Mouse (Mus musculus) liver, embryonic 14.5 days (tissue): ENCODE results near the gene B4galt3. TPM values are rescaled to one million over a fixed set of nuclear protein-coding genes. Genes with fewer than 3 reads are reported as not detected.

Experiments used
- ATAC-seq: fragments of 200-750 bp; cut with Nextera tagmentation; 2 replicates; pipeline ENCODE4 v1.8.0; 2017; ENCODE audit warnings: moderate number of reproducible peaks, mild to moderate bottlenecking, moderate library complexity; ENCODE audit not compliant: insufficient read depth
- DNase-seq, 3 experiments: peaks; one replicate each; pipeline ENCODE4 v3.0.0-alpha.2; 2012 to 2013; ENCODE audit warnings: low read depth in 3 of 3, low spot score in 3 of 3
- H3K27ac ChIP-seq: fragments of 300-500 bp; sonication (generic); 2 replicates; pipeline ENCODE4 v1.5.1; 2014; ENCODE audit warnings: moderate library complexity, mild to moderate bottlenecking, control low read depth, inconsistent platforms
- H3K27me3 ChIP-seq: fragments of 300-500 bp; sonication (generic); 2 replicates; pipeline ENCODE4 v1.6.1; 2014; ENCODE audit warnings: mild to moderate bottlenecking, low read length, moderate library complexity; ENCODE audit not compliant: control insufficient read depth, insufficient read depth
- H3K36me3 ChIP-seq: fragments of 300-500 bp; sonication (generic); replicated peaks from 2 replicates; pipeline ENCODE4 v1.6.1; 2014; ENCODE audit warnings: low read depth; ENCODE audit not compliant: control insufficient read depth, insufficient read depth
- H3K4me1 ChIP-seq, 2 experiments: fragments of 200-500 bp in 1 of 2; fragments of 300-500 bp in 1 of 2; sonication (generic) in 1 of 2; replicated peaks; 2 replicates each; pipeline ENCODE4 v1.6.1; 2012 to 2014; ENCODE audit warnings: antibody characterized with exemption in 1 of 2, inconsistent platforms in 1 of 2, low read length in 1 of 2; ENCODE audit not compliant: control insufficient read depth in 2 of 2, insufficient read depth in 2 of 2
- H3K4me2 ChIP-seq: fragments of 300-500 bp; sonication (generic); 2 replicates; pipeline ENCODE4 v1.6.1; 2014; ENCODE audit warnings: low read depth, mild to moderate bottlenecking, control low read depth, moderate library complexity
- H3K4me3 ChIP-seq, 2 experiments: fragments of 200-500 bp in 1 of 2; fragments of 300-500 bp in 1 of 2; sonication (generic) in 1 of 2; 2 replicates each; pipeline ENCODE4 v1.5.1; 2012 to 2014; ENCODE audit warnings: low read depth in 2 of 2, low read length in 2 of 2, mild to moderate bottlenecking in 2 of 2, control low read depth in 1 of 2, inconsistent platforms in 1 of 2, moderate library complexity in 1 of 2; ENCODE audit not compliant: insufficient read depth in 1 of 2
- H3K9ac ChIP-seq: fragments of 300-500 bp; sonication (generic); replicated peaks from 2 replicates; pipeline ENCODE4 v1.6.1; 2014; ENCODE audit warnings: mild to moderate bottlenecking, control low read depth, moderate library complexity
- H3K9me3 ChIP-seq: fragments of 300-500 bp; sonication (generic); 2 replicates; pipeline ENCODE4 v1.6.1; 2016; ENCODE audit warnings: low read length, mixed read lengths; ENCODE audit not compliant: control insufficient read depth
- CTCF ChIP-seq: IDR thresholded peaks from 2 replicates; pipeline ENCODE4 v1.5.1; 2016; ENCODE audit warnings: antibody characterized with exemption, low read depth, control low read depth
- EP300 ChIP-seq: IDR thresholded peaks from 2 replicates; pipeline ENCODE4 v1.6.1; 2016; ENCODE audit warnings: antibody characterized with exemption, low read depth
- WGBS: fragments of 180-500 bp; shearing (Covaris S2); extraction: QIAGEN DNeasy Blood & Tissue Kit; methylation state at CpG from one replicate; pipeline ENCODE4 v1.1.7; 2014; ENCODE audit not compliant: insufficient replicate concordance; 5-methylcytosine and 5-hydroxymethylcytosine counted together
- polyA plus RNA-seq, 2 experiments: library from polyadenylated mRNA; depleted of rRNA in 1 of 2; stranded (reverse) in 1 of 2; unstranded in 1 of 2; fragments of >200 nt; fragmentation: Nextera tagmentation in 1 of 2; extraction: Ambion mirVana in 1 of 2; gene quantifications; 2 replicates each; pipeline versions ENCODE4 v1.2.1 to v1.2.3; 2012 to 2014

Gene B4galt3
- polyA plus RNA-seq, 2 experiments: 12.7 to 14.5 TPM

DNA sequence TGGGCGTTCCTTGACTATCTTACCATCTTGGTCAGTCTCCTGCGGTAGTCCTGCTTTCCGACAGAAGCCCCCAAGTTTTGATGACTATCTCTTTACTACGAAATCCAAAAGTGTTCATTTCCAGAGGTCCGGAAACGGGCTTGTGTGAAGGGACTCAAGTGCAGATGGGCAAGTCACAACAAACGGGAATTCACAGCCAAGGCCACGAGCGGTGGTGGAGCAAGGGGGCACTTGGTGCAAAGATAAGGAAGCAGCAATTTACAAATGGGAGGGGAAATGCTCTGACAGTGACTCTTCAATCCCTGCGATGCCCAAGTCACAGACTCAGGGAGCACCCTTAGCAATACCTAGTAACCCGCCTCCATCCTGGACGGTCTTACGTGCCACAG, 22.7 kb upstream of the B4galt3 start:
- Histone ChIP-seq H3K36me3 (peaks cover 11% of the 10 kb centered on the region; the same call in 1 of the 2 replicates), H3K4me3 (peak overlapping the region; percentile 82 to 84), H3K9me3 (no peaks in the 10 kb centered on the region), H3K4me1 (peaks cover 13 to 18% of the 10 kb centered on the region in 2 experiments), H3K27me3 (peaks cover 19% of the 10 kb centered on the region), H3K27ac (peak overlapping the region; percentile 83), H3K9ac (peak overlapping the region; percentile 79), H3K4me2 (peak overlapping the region; percentile 97)
- no peak for TF ChIP-seq CTCF
- no peak for TF ChIP-seq EP300
- no peak for DNase-seq
- peak; percentile 27 for ATAC-seq
- 7% methylated on average over 13 of the region's 13 CpGs for WGBS

GRCm38 (mm10) chr1:171247916-171248315, 22.2 kb upstream of the B4galt3 start:
- 12% methylated on average over 4 of the region's 4 CpGs for WGBS
- H3K9me3 ChIP-seq: no peaks in the 10 kb centered on the region
- peak overlapping the region; percentile 97 for H3K4me2 ChIP-seq
- ATAC-seq (no peak), DNase-seq (no peak)
- peak overlapping the region; percentile 79; the same call in 1 of the 2 replicates for H3K9ac ChIP-seq
- peaks cover 23% of the 10 kb centered on the region for H3K27me3 ChIP-seq
- H3K36me3 ChIP-seq: peaks cover 7% of the 10 kb centered on the region; the same call in 1 of the 2 replicates
- peaks cover 13 to 18% of the 10 kb centered on the region in 2 experiments for H3K4me1 ChIP-seq
- peak overlapping the region; percentile 82 to 84; a peak in 3 of 4 replicates for H3K4me3 ChIP-seq
- H3K27ac ChIP-seq: peak overlapping the region; percentile 83; the same call in 1 of the 2 replicates
- TF ChIP-seq EP300: no peak
- TF ChIP-seq CTCF: no peak

DNA sequence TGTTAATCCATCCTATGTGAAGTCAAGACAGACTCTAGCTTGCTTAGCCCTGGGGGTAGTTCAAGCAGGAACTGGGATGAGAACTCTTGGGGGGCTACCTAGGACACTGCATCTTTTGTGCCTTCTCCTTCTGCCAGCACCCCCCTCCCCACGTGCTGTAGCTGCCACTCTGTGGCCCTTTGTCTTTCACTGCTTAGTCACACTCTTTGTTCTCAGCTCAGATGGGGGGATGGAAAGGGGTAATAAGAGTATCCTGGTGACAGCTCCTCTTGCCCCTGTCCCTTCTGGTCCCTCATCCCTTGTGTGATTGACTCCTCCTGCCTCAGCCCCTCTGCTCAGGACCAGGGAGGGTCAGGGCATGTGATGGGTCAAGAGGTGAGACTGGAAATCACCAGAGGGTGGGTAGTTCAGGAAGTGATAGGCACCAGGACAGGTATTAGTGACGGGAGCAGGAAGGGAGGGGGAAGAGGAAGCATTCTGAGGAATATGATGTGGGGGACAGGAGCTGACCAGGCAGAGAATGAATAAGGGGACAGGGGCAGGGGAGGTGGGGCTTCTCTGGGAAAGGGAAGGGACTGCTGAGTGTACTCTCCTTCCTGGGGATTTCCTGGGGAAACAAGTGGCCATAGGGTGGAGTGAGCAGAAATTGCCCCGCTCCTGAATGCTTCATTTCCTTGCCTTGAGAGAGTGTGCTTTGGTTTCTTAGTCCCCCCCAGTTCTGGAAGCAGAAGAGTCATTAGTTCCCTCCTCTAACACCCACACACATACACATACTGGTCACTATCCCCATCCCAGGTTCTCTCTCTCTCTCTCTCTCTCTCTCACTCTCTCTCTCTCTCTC, 21.5 kb upstream of the B4galt3 start:
- DNase-seq (no peak), ATAC-seq (no peak)
- no peak overlapping the region for H3K4me2 ChIP-seq
- H3K4me3 ChIP-seq: no peak overlapping the region
- peaks cover 6% of the 10 kb centered on the region; the same call in 1 of the 2 replicates for H3K36me3 ChIP-seq
- TF ChIP-seq EP300 (no peak), CTCF (no peak)
- peaks cover 13 to 18% of the 10 kb centered on the region in 2 experiments for H3K4me1 ChIP-seq
- H3K27me3 ChIP-seq: peaks cover 25% of the 10 kb centered on the region
- no peak overlapping the region for H3K9ac ChIP-seq
- whole genome bisulfite sequencing: 23% methylated on average over 3 of the region's 3 CpGs
- H3K9me3 ChIP-seq: no peaks in the 10 kb centered on the region
- H3K27ac ChIP-seq: no peak overlapping the region

GRCm38 (mm10) chr1:171249913-171250600, 20.1 kb upstream of the B4galt3 start, which contains the start of gene Adamts4:
Gene Adamts4 (plus strand): TSS chr1:171250421.
- H3K4me3 ChIP-seq: 0 out of 4 replicates have a peak within 1 kb of the TSS, but pooled peaks of 1 of the 2 experiments have one; percentile 3
- no peak within 1 kb of the TSS for H3K9ac ChIP-seq
- peaks cover under 1% of the 10 kb centered on the region; the same call in 1 of the 2 replicates for H3K36me3 ChIP-seq
- H3K27me3 ChIP-seq: peaks cover 25% of the 10 kb centered on the region
- H3K27ac ChIP-seq: no peak within 1 kb of the TSS
- H3K4me2 ChIP-seq: peak within 1 kb of the TSS; percentile 11; the same call in 1 of the 2 replicates
- TF ChIP-seq EP300 (no peak), CTCF (no peak)
- ATAC-seq: no peak
- peaks cover 13 to 18% of the 10 kb centered on the region in 2 experiments for H3K4me1 ChIP-seq
- 17% methylated on average over 5 of the region's 5 CpGs for WGBS
- DNase-seq: no peak
- H3K9me3 ChIP-seq: no peaks in the 10 kb centered on the region
